ENCODE assay signal across 12 mouse cellular contexts in the genomic region with DNA sequence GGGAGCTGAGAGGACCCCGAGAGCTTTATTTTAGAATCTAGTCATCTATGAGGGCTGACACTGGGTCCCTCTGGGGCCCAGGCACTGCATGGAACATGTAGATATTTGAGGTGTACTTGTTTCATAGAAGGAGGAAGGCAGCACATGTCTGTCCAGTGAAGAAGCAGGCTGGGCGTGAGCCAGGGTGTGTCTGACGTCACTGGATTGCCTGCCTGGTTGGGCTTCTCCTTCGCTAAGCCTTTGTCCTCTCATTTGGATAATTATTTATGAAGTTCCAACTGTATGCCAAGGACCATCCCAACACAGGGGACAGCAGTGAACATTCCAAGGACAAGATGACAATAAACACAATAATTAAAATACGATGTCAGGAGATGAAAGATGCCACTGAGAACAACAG.
DNase-seq lines count a peak whose midpoint lies in the region.
"Had no signal": no experiment of that assay in that cellular context is flagged by ENCODE, and none has a peak within 500 bp of the region (broad histone marks: within the 10 kb centered on the region; RNA-seq: fewer than 3 reads in every experiment).

No protein-coding gene starts in this region.

- intact Hi-C loops in left cerebral cortex, postnatal 4 days (cut with DNase I) = no loop called here
- intact Hi-C loops in left cerebral cortex, postnatal 36 days (cut with DNase I) = no loop called here

- peak; percentile 30 to 43 for DNase-seq in cerebellum, postnatal 14 days
- no peak for DNase-seq in cerebellum, postnatal 25 days
- DNase-seq in left cerebral cortex, postnatal 4 days = peak; percentile 35
- no peak for DNase-seq in left cerebral cortex, postnatal 36 days (ENCODE audit: low spot score in 2 of 2)
- DNase-seq in NIH3T3 (ENCODE audit: low read depth) = peak; percentile 27
- DNase-seq in kidney, postnatal 14 days = peak; percentile 77
- no peak for DNase-seq in ovary, postnatal 14 days (ENCODE audit: low spot score)
- no peak for DNase-seq in left cerebral cortex, adult 8-10 months (ENCODE audit: low spot score in 2 of 2)
- DNase-seq: adrenal gland, adult 8-10 months; B cell, adult 2 months; right cerebral cortex, adult 18-20 months; thymus, adult 2 months had no signal

Comparison
In these comparisons a context has a peak if more than half of its experiments do, and no peak if none do; other contexts are left out.
1. DNase-seq: peak in cerebellum, postnatal 14 days (2 of 2), left cerebral cortex, postnatal 4 days (single experiment), NIH3T3 (single experiment) and kidney, postnatal 14 days (single experiment); none in cerebellum, postnatal 25 days (0 of 2), left cerebral cortex, postnatal 36 days (0 of 2), ovary, postnatal 14 days (single experiment) and left cerebral cortex, adult 8-10 months (0 of 2).